ENCODE assay signal across 9 mouse cellular contexts in the genomic region with DNA sequence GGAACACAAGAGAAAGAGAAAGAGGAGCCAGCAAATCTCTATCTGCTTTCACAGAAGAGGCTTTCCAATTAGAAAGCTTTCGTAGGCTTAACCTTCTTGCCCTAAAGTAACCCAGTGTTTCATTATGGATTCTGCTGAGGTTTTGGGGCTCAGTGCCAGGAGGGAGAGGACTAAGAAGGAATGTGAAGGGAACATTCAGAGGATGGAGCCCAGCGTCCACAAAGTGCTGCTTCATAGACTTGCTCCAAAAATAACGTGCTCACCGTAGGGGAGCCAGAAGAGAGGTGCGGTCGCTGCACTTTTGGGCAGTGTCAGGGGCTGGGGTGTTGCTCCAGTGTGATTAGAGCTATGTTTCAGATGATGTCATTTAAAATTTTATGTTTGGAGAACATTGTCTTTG. TPM values are rescaled to one million over a fixed set of nuclear protein-coding genes. Genes with fewer than 3 reads are reported as not detected.
DNase-seq lines count a peak whose midpoint lies in the region; ATAC-seq and TF ChIP-seq lines count a peak whose summit lies in the region.
"Had no signal": no experiment of that assay in that cellular context is flagged by ENCODE, and none has a peak within 500 bp of the region (broad histone marks: within the 10 kb centered on the region; RNA-seq: fewer than 3 reads in every experiment).

No protein-coding gene starts in this region.

- no peak overlapping the region for H3K9ac ChIP-seq in lung, embryonic 14.5 days
- H3K9ac ChIP-seq in hindbrain, embryonic 11.5 days (ENCODE audit: low read depth, low read length), result no peak overlapping the region
- H3K9ac ChIP-seq: embryonic facial prominence, embryonic 12.5 days had no signal

- peaks cover 18% of the 10 kb centered on the region; the same call in 1 of the 2 replicates for H3K4me1 ChIP-seq in lung, embryonic 14.5 days (ENCODE audit: insufficient read depth)
- peaks cover 14% of the 10 kb centered on the region for H3K4me1 ChIP-seq in lung, adult 2 months (ENCODE audit: control insufficient read depth, insufficient read depth, low read length)
- 0 out of 2 replicates have a peak, but pooled peaks cover 2% of the 10 kb centered on the region for H3K4me1 ChIP-seq in hindbrain, embryonic 11.5 days (replicated peaks; ENCODE audit: control insufficient read depth, insufficient read depth, low read length)

- intact Hi-C loops in heart, postnatal 25 days (cut with DNase I), result no loop called here

- no peak for TF ChIP-seq POLR2A in lung, adult 2 months (IDR thresholded peaks at IDR 0.05; ENCODE audit: borderline replicate concordance, extremely low read depth, low read depth, low read length)

- H3K4me2 ChIP-seq in lung, embryonic 14.5 days, result no peak overlapping the region
- H3K4me2 ChIP-seq in hindbrain, embryonic 11.5 days (replicated peaks; ENCODE audit: low read depth, low read length), result no peak overlapping the region
- H3K4me2 ChIP-seq: embryonic facial prominence, embryonic 12.5 days had no signal

- DNase-seq in cerebellum, adult 18-20 months, result peak; percentile 48 to 50
- peak; percentile 34 for DNase-seq in lung, embryonic 14.5 days
- DNase-seq in lung, adult 2 months, result no peak
- DNase-seq in heart, postnatal 25 days (ENCODE audit: low spot score), result peak; percentile 21
- DNase-seq in lung, postnatal 10 days, result peak; percentile 73
- DNase-seq in thymus, postnatal 36 days, result no peak
- DNase-seq in hindbrain, embryonic 11.5 days (ENCODE audit: low spot score), result no peak

- no peak for TF ChIP-seq CTCF in lung, embryonic 14.5 days (IDR thresholded peaks at IDR 0.05; ENCODE audit: low read depth)
- no peak for TF ChIP-seq CTCF in lung, adult 2 months (IDR thresholded peaks at IDR 0.05; ENCODE audit: insufficient read depth, low read length)

- WGBS in lung, embryonic 14.5 days, result 60% methylated on average over 6 of the region's 6 CpGs
- WGBS in lung, adult 2 months, result 50% methylated on average over 6 of the region's 6 CpGs
- WGBS in hindbrain, embryonic 11.5 days, result 86% methylated on average over 6 of the region's 6 CpGs

- no peak overlapping the region for H3K4me3 ChIP-seq in lung, embryonic 14.5 days (ENCODE audit: low read depth, low read length)
- no peak overlapping the region for H3K4me3 ChIP-seq in lung, adult 2 months (replicated peaks; ENCODE audit: extremely low read depth, low read depth, low read length)
- H3K4me3 ChIP-seq in hindbrain, embryonic 11.5 days (ENCODE audit: low read depth, low read length), result no peak overlapping the region
- H3K4me3 ChIP-seq: embryonic facial prominence, embryonic 12.5 days had no signal

- H3K9me3 ChIP-seq in lung, embryonic 14.5 days (ENCODE audit: low read depth, low read length), result no peaks in the 10 kb centered on the region
- H3K9me3 ChIP-seq in hindbrain, embryonic 11.5 days (ENCODE audit: control insufficient read depth, low read length), result no peaks in the 10 kb centered on the region
- H3K9me3 ChIP-seq: embryonic facial prominence, embryonic 12.5 days had no signal

- no peak overlapping the region for H3K27ac ChIP-seq in lung, embryonic 14.5 days (ENCODE audit: low read depth)
- H3K27ac ChIP-seq in hindbrain, embryonic 11.5 days (ENCODE audit: low read depth, low read length), result no peak overlapping the region
- H3K27ac ChIP-seq: embryonic facial prominence, embryonic 12.5 days had no signal

- ATAC-seq in cerebellum, adult (ENCODE audit: insufficient number of reproducible peaks, low FRiP score, low TSS enrichment), result no peak
- no peak for ATAC-seq in lung, embryonic 14.5 days (ENCODE audit: insufficient read depth)
- no peak for ATAC-seq in hindbrain, embryonic 11.5 days (ENCODE audit: low FRiP score)

- H3K27me3 ChIP-seq in lung, embryonic 14.5 days (ENCODE audit: insufficient read depth, low read length), result no peaks in the 10 kb centered on the region
- no peaks in the 10 kb centered on the region for H3K27me3 ChIP-seq in hindbrain, embryonic 11.5 days (ENCODE audit: control insufficient read depth, insufficient read depth, low read length)
- H3K27me3 ChIP-seq: embryonic facial prominence, embryonic 12.5 days had no signal

- no peaks in the 10 kb centered on the region for H3K36me3 ChIP-seq in lung, embryonic 14.5 days (ENCODE audit: insufficient read depth)
- H3K36me3 ChIP-seq in hindbrain, embryonic 11.5 days (ENCODE audit: control insufficient read depth, insufficient read depth, low read length), result no peaks in the 10 kb centered on the region
- H3K36me3 ChIP-seq: embryonic facial prominence, embryonic 12.5 days had no signal

RNA-seq across cellular contexts. Expression of a gene that starts 19.6 kb away (rescaled TPM):
- polyA plus RNA-seq in lung, embryonic 14.5 days (2014; fragmentation: Nextera tagmentation; extraction: Ambion mirVana), result 14.1 and 15.7 TPM in 2 replicates
- polyA plus RNA-seq in lung, adult 2 months (2012; rRNA removed), result 16.7 and 22.2 TPM in 2 replicates
- 10 to 100 TPM; 65.6 to 67.2 TPM for total RNA-seq in heart, postnatal 25 days (2021)
- 9.0 and 10.1 TPM in 2 replicates for polyA plus RNA-seq in hindbrain, embryonic 11.5 days (2014; fragmentation: Nextera tagmentation; extraction: Ambion mirVana)

RNA-seq across cellular contexts. Expression of a gene that starts 19.7 kb away (rescaled TPM):
- 179 and 184 TPM in 2 replicates for polyA plus RNA-seq in lung, embryonic 14.5 days (2014; fragmentation: Nextera tagmentation; extraction: Ambion mirVana)
- polyA plus RNA-seq in lung, adult 2 months (2012; rRNA removed), result 22.0 and 24.9 TPM in 2 replicates
- total RNA-seq in heart, postnatal 25 days (2021), result 10 to 100 TPM; 55.1 to 62.3 TPM
- polyA plus RNA-seq in hindbrain, embryonic 11.5 days (2014; fragmentation: Nextera tagmentation; extraction: Ambion mirVana), result 282 and 301 TPM in 2 replicates

Comparison
In these comparisons a context has a peak if more than half of its experiments do, and no peak if none do; other contexts are left out.
1. DNase-seq: peak in cerebellum, adult 18-20 months (2 of 2), lung, embryonic 14.5 days (single experiment), heart, postnatal 25 days (single experiment) and lung, postnatal 10 days (single experiment); none in lung, adult 2 months (single experiment), thymus, postnatal 36 days (0 of 2) and hindbrain, embryonic 11.5 days (single experiment).